Mouse (Mus musculus) forebrain, embryonic 15.5 days (tissue): ENCODE data around the gene Fam76b. TPM values are rescaled to one million over a fixed set of nuclear protein-coding genes. Genes with fewer than 3 reads are reported as not detected.

Experiments
- ATAC-seq: fragments of 200-750 bp; cut with Nextera tagmentation; replicated peaks from 2 replicates; pipeline ENCODE4 v1.8.0; 2017; ENCODE audit warnings: mild to moderate bottlenecking, moderate TSS enrichment, moderate library complexity
- H3K27ac ChIP-seq: fragments of 300-500 bp; sonication (generic); replicated peaks from 2 replicates; pipeline ENCODE4 v1.5.1; 2015; ENCODE audit warnings: mild to moderate bottlenecking, inconsistent platforms
- H3K27me3 ChIP-seq: fragments of 300-500 bp; sonication (generic); 2 replicates; pipeline ENCODE4 v1.6.1; 2015; ENCODE audit warnings: inconsistent platforms
- H3K36me3 ChIP-seq: fragments of 300-500 bp; sonication (generic); 2 replicates; pipeline ENCODE4 v1.6.1; 2015; ENCODE audit warnings: mild to moderate bottlenecking, inconsistent platforms
- H3K4me1 ChIP-seq: fragments of 300-500 bp; sonication (generic); 2 replicates; pipeline ENCODE4 v1.6.1; 2015; ENCODE audit warnings: inconsistent platforms
- H3K4me2 ChIP-seq: fragments of 300-500 bp; sonication (generic); replicated peaks from 2 replicates; pipeline ENCODE4 v1.6.1; 2015; ENCODE audit warnings: mild to moderate bottlenecking, inconsistent platforms
- H3K4me3 ChIP-seq: fragments of 300-500 bp; sonication (generic); 2 replicates; pipeline ENCODE4 v1.5.1; 2015; ENCODE audit warnings: mild to moderate bottlenecking, inconsistent platforms
- H3K9ac ChIP-seq: fragments of 300-500 bp; sonication (generic); replicated peaks from 2 replicates; pipeline ENCODE4 v1.6.1; 2015; ENCODE audit warnings: mild to moderate bottlenecking, inconsistent platforms
- H3K9me3 ChIP-seq: fragments of 300-500 bp; sonication (generic); 2 replicates; pipeline ENCODE4 v1.6.1; 2016; ENCODE audit warnings: inconsistent platforms
- WGBS: fragments of 180-500 bp; shearing (Covaris S2); methylation state at CpG from one replicate; pipeline ENCODE4 v1.1.7; 2015; ENCODE audit warnings: mixed read lengths; 5-methylcytosine and 5-hydroxymethylcytosine counted together
- polyA plus RNA-seq: library from polyadenylated mRNA; unstranded; fragments of >200 nt; fragmentation: Nextera tagmentation; extraction: Ambion mirVana; gene quantifications from 2 replicates; pipeline ENCODE4 v1.2.1, GENCODE M21; 2015

The Fam76b gene
- polyA plus RNA-seq, 1 experiment from 2014 or later = 29.4 TPM

- Histone ChIP-seq H3K36me3 (no peaks in the 10 kb centered on the region), H3K27me3 (no peaks in the 10 kb centered on the region), H3K9ac (no peak overlapping the region), H3K27ac (no peak overlapping the region), H3K4me2 (no peak overlapping the region), H3K4me3 (no peak overlapping the region), H3K9me3 (no peaks in the 10 kb centered on the region), H3K4me1 (no peaks in the 10 kb centered on the region)
- WGBS = 94% methylated on average over 3 of the region's 3 CpGs
- ATAC-seq = no peak
Observed at GRCm38 (mm10) chr9:13902030-13902429, 74.5 kb downstream of the Fam76b start.

GRCm38 (mm10) chr9:13904091-13904779 lies 76.7 kb downstream of the Fam76b start:
- no peak for ATAC-seq
- Histone ChIP-seq H3K27ac (no peak overlapping the region), H3K27me3 (no peaks in the 10 kb centered on the region), H3K9ac (no peak overlapping the region), H3K36me3 (no peaks in the 10 kb centered on the region), H3K9me3 (no peaks in the 10 kb centered on the region), H3K4me1 (no peaks in the 10 kb centered on the region), H3K4me3 (no peak overlapping the region), H3K4me2 (no peak overlapping the region)
- 91% methylated on average over 5 of the region's 5 CpGs for WGBS

Other genes with a start within 250 kb of the Fam76b start
- gene Mtmr2, start 79.3 kb upstream of the Fam76b start, polyA plus RNA-seq = 63.4 and 63.6 TPM in 2 replicates
- 47.4 and 48.6 TPM in 2 replicates for gene Cep57, start 609 bp upstream of the Fam76b start, polyA plus RNA-seq